Mouse (Mus musculus) frontal cortex, postnatal 10 days (tissue): ENCODE results near the gene Rpl36-ps4.
"Not testable (repeated sequence)": the region's sequence is repeated elsewhere in the genome, so short reads cannot be mapped to it uniquely, and the experiment has no call there.

Source experiments
- DNase-seq, 2 experiments: peaks; one replicate each; pipeline ENCODE4 v3.0.0; 2022; ENCODE audit warnings: low spot score in 2 of 2, mixed read lengths in 1 of 2

The Rpl36-ps4 gene

GRCm38 (mm10) chr17:87936156-87936555 is 15.4 kb downstream of the Rpl36-ps4 start:
- DNase-seq: no peak

GRCm38 (mm10) chr17:87948965-87949584 is 28.3 kb downstream of the Rpl36-ps4 start:
- DNase-seq: peak; percentile 52 to 82

- DNase-seq: not testable (repeated sequence)
Observed at GRCm38 (mm10) chr17:87954618-87955124, 33.9 kb downstream of the Rpl36-ps4 start.

- no peak for DNase-seq
Observed at GRCm38 (mm10) chr17:87957096-87957840, 36.5 kb downstream of the Rpl36-ps4 start.

GRCm38 (mm10) chr17:87958283-87958682 is 37.5 kb downstream of the Rpl36-ps4 start:
- no peak for DNase-seq

GRCm38 (mm10) chr17:87959406-87959805 is 38.6 kb downstream of the Rpl36-ps4 start:
- DNase-seq: not testable (repeated sequence)

GRCm38 (mm10) chr17:87959931-87960330 is 39.2 kb downstream of the Rpl36-ps4 start:
- not testable (repeated sequence) for DNase-seq

- no peak for DNase-seq
Observed at GRCm38 (mm10) chr17:87963081-87964075, 42.6 kb downstream of the Rpl36-ps4 start.

GRCm38 (mm10) chr17:87968483-87968926 is 47.7 kb downstream of the Rpl36-ps4 start:
- not testable (repeated sequence) for DNase-seq
